Mouse (Mus musculus) hindbrain, embryonic 16.5 days (tissue): ENCODE data around the gene Amer3. TPM values are rescaled to one million over a fixed set of nuclear protein-coding genes. Genes with fewer than 3 reads are reported as not detected.

Experiments
- polyA plus RNA-seq: library from polyadenylated mRNA; unstranded; fragments of >200 nt; fragmentation: Nextera tagmentation; extraction: Ambion mirVana; gene quantifications from 2 replicates; pipeline ENCODE4 v1.2.1, GENCODE M21; 2015

Gene Amer3
- polyA plus RNA-seq, 1 experiment from 2014 or later = 28.6 TPM

Other genes starting within 250 kb of the Amer3 start
- 64.8 and 68.6 TPM in 2 replicates for gene Ccdc115, start 140.0 kb upstream of the Amer3 start, polyA plus RNA-seq
- 50.1 and 54.4 TPM in 2 replicates for gene Imp4, start 139.8 kb upstream of the Amer3 start, polyA plus RNA-seq
- gene Ptpn18, start 119.9 kb upstream of the Amer3 start, polyA plus RNA-seq = 4.4 and 4.9 TPM in 2 replicates
- not detected in 2 replicates for gene Prss39, start 81.2 kb upstream of the Amer3 start, polyA plus RNA-seq
- gene Cfc1, start 44.0 kb upstream of the Amer3 start, polyA plus RNA-seq = 0.16 and 0.25 TPM in 2 replicates
- not detected in 2 replicates for gene Prss40, start 18.7 kb upstream of the Amer3 start, polyA plus RNA-seq